Mouse (Mus musculus) adrenal gland, adult 18-20 months (tissue): Measurements from ENCODE around the gene Gm10130. TPM values are rescaled to one million over a fixed set of nuclear protein-coding genes. Genes with fewer than 3 reads are reported as not detected.
"Not testable (repeated sequence)": the region's sequence is repeated elsewhere in the genome, so short reads cannot be mapped to it uniquely, and the experiment has no call there.

ENCODE experiments used
- DNase-seq, 2 experiments: peaks; one replicate each; pipeline ENCODE4 v3.0.0; 2021 to 2022; ENCODE audit warnings: low spot score in 2 of 2
- long read RNA-seq, 2 experiments: library from polyadenylated mRNA; stranded (forward); transcript quantifications; one replicate each; pipeline ENCODE4 v2.0.0; 2021
- total RNA-seq, 2 experiments: library from RNA; stranded (reverse); gene quantifications; 1 replicate in 1 of 2; 2 replicates in 1 of 2; pipeline ENCODE4 v1.2.3; 2021

The Gm10130 gene
- total RNA-seq, result 1 to 10 TPM; 1.4 to 3.1 TPM
- long read RNA-seq, experiment 1, partial matches to known transcripts, result 0 of 5 reads
- long read RNA-seq, experiment 1, other reads (novel, unspliced or antisense), result 5 of 5 reads
- long read RNA-seq, experiment 2, partial matches to known transcripts, result 0 of 6 reads
- long read RNA-seq, experiment 2, other reads (novel, unspliced or antisense), result 6 of 6 reads

- no peak for DNase-seq
Observed at GRCm38 (mm10) chr2:150323402-150323801, at the start of gene Gm10130. Gene Gm10130 (plus strand): TSS chr2:150323702.

GRCm38 (mm10) chr2:150293669-150294068 lies 29.8 kb upstream of the Gm10130 start:
- no peak for DNase-seq

- DNase-seq, result peak in 1 of 2 experiments; percentile 17
Observed at GRCm38 (mm10) chr2:150299096-150299495, 24.4 kb upstream of the Gm10130 start.

GRCm38 (mm10) chr2:150307183-150307773 lies 16.2 kb upstream of the Gm10130 start:
- no peak for DNase-seq

GRCm38 (mm10) chr2:150310952-150311884 lies 12.3 kb upstream of the Gm10130 start:
- DNase-seq, result peak; percentile 75 to 85

GRCm38 (mm10) chr2:150316140-150316539 lies 7.4 kb upstream of the Gm10130 start:
- no peak for DNase-seq

GRCm38 (mm10) chr2:150318973-150319372 lies 4.5 kb upstream of the Gm10130 start:
- DNase-seq, result no peak

GRCm38 (mm10) chr2:150357136-150357535 lies 33.6 kb downstream of the Gm10130 start:
- not testable (repeated sequence) for DNase-seq

GRCm38 (mm10) chr2:150362113-150362877 lies 38.8 kb downstream of the Gm10130 start, which contains the start of gene 3300002I08Rik:
Gene 3300002I08Rik (minus strand): TSS chr2:150362765.
- peak; percentile 73 to 78 for DNase-seq

- no peak for DNase-seq
Observed at GRCm38 (mm10) chr2:150362878-150363229, 39.4 kb downstream of the Gm10130 start.

GRCm38 (mm10) chr2:150385553-150386106 lies 62.1 kb downstream of the Gm10130 start:
- DNase-seq, result not testable (repeated sequence)

- no peak for DNase-seq
Observed at GRCm38 (mm10) chr2:150390198-150390597, 66.7 kb downstream of the Gm10130 start.

- DNase-seq, result not testable (repeated sequence)
Observed at GRCm38 (mm10) chr2:150412146-150412545, 88.6 kb downstream of the Gm10130 start.

Other genes starting within 250 kb of the Gm10130 start
- gene Zfp120, start 187.0 kb upstream of the Gm10130 start, total RNA-seq, result 1 to 10 TPM; 5.3 to 7.2 TPM
- gene Gm10770, start 144.0 kb upstream of the Gm10130 start, total RNA-seq, result not detected
- gene Gm14139, start 141.9 kb upstream of the Gm10130 start, total RNA-seq, result under 1 TPM; 0.22 to 0.76 TPM
- 1 to 10 TPM; 4.5 to 5.5 TPM for gene Zfp937, start 105.6 kb upstream of the Gm10130 start, total RNA-seq
- gene Gm21994, start 68.1 kb upstream of the Gm10130 start, total RNA-seq, result 1 to 10 TPM; 5.4 to 6.8 TPM
- under 1 TPM; 0.17 to 0.19 TPM for gene Gm14124, start 66.2 kb upstream of the Gm10130 start, total RNA-seq
- gene 3300002I08Rik, start 39.1 kb downstream of the Gm10130 start, total RNA-seq, result 1 to 10 TPM; 3.5 to 6.0 TPM
- gene Zfp442, start 127.8 kb downstream of the Gm10130 start, total RNA-seq, result 1 to 10 TPM; 4.0 to 4.8 TPM
- gene Zfp345, start 161.4 kb downstream of the Gm10130 start, total RNA-seq, result 1 to 10 TPM in 1 of 2 experiments, under 1 TPM in 1; 0.83 to 1.1 TPM
- gene Cst7, start 246.7 kb downstream of the Gm10130 start, total RNA-seq, result under 1 TPM in 1 of 2 experiments, not detected in 1; 0.51 TPM